ENCODE assay signal across 23 mouse cellular contexts in the genomic region with DNA sequence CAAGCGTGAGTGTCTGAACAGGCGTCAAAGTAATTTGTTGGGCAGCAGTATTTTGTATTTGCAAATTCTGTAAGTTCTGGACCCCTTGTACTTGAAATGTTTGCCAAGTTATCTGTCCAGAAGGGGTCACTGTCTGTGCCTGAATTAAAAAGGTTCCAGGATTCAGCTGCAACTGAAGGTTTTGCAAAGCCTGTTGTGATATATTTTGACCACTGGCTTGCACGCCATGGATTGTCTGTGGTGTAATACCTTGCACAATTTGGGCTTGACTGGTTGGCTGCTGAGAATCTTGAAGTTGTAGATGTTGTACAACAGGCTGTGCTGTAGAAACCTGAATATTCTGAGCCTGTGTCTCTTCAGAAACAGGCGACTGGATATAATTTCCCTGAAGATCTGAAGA. TPM values are rescaled to one million over a fixed set of nuclear protein-coding genes. Genes with fewer than 3 reads are reported as not detected.
DNase-seq lines count a peak whose midpoint lies in the region; ATAC-seq and TF ChIP-seq lines count a peak whose summit lies in the region.
"Had no signal": no experiment of that assay in that cellular context is flagged by ENCODE, and none has a peak within 500 bp of the region (broad histone marks: within the 10 kb centered on the region; RNA-seq: fewer than 3 reads in every experiment).

No protein-coding gene starts in this region.

- ATAC-seq in liver, postnatal 0 days: peak; percentile 72; the same call in 1 of the 2 replicates
- no peak for ATAC-seq in liver, embryonic 12.5 days
- ATAC-seq in erythroid progenitor cell, adult 5-6 weeks (replicated peaks; ENCODE audit: low FRiP score, poor library complexity, severe bottlenecking): 0 out of 2 replicates have a peak, but pooled peaks have one; percentile 19
- ATAC-seq in neutrophil, adult 5-6 weeks (ENCODE audit: extremely low read depth, insufficient number of reproducible peaks, low FRiP score, poor library complexity, severe bottlenecking): 0 out of 2 replicates have a peak, but pooled peaks have one; percentile 23
- ATAC-seq: intestine, embryonic 16.5 days; midbrain, embryonic 15.5 days had no signal

- no peak for TF ChIP-seq EP300 in liver, postnatal 0 days (IDR thresholded peaks at IDR 0.05; ENCODE audit: low read depth)

- TF ChIP-seq POLR2A in cerebellum, adult 2 months (IDR thresholded peaks at IDR 0.05; ENCODE audit: borderline replicate concordance, insufficient read depth, low read length): no peak

- no peak overlapping the region for H3K9ac ChIP-seq in liver, postnatal 0 days (replicated peaks)
- H3K9ac ChIP-seq in liver, embryonic 12.5 days: no peak overlapping the region
- H3K9ac ChIP-seq: heart, embryonic 12.5 days; liver, embryonic 13.5 days; midbrain, embryonic 15.5 days; neural tube, embryonic 12.5 days had no signal

- peak; percentile 52 for TF ChIP-seq CTCF in liver, postnatal 0 days (IDR thresholded peaks at IDR 0.05; ENCODE audit: low read depth)
- no peak for TF ChIP-seq CTCF in cerebellum, adult 2 months (IDR thresholded peaks at IDR 0.05; ENCODE audit: borderline replicate concordance, insufficient read depth, low read depth, low read length)

- peak; percentile 23 for DNase-seq in adrenal gland, postnatal 14 days
- no peak for DNase-seq in adrenal gland, postnatal 36 days
- DNase-seq in liver, postnatal 0 days: peak; percentile 47
- no peak for DNase-seq in ovary, postnatal 14 days (ENCODE audit: low spot score)
- no peak for DNase-seq in cerebellum, adult 2 months
- DNase-seq: adrenal gland, adult 2 months; gastrocnemius, postnatal 25 days; kidney, postnatal 14 days; layer of hippocampus, adult 9-11 months; liver, embryonic 13.5 days; thymus, postnatal 4 days had no signal

- H3K27me3 ChIP-seq in liver, postnatal 0 days (ENCODE audit: insufficient read depth, low read length): no peaks in the 10 kb centered on the region
- no peaks in the 10 kb centered on the region for H3K27me3 ChIP-seq in liver, embryonic 12.5 days (replicated peaks)
- no peaks in the 10 kb centered on the region for H3K27me3 ChIP-seq in cerebellum, adult 2 months (ENCODE audit: control insufficient read depth, insufficient read depth, low read length)
- H3K27me3 ChIP-seq: heart, embryonic 12.5 days; liver, embryonic 13.5 days; midbrain, embryonic 15.5 days; neural tube, embryonic 12.5 days had no signal

- no peak overlapping the region for H3K27ac ChIP-seq in liver, postnatal 0 days (ENCODE audit: low read depth)
- no peak overlapping the region for H3K27ac ChIP-seq in liver, embryonic 12.5 days
- H3K27ac ChIP-seq in cerebellum, adult 2 months (ENCODE audit: insufficient read depth, low read length): no peak overlapping the region
- H3K27ac ChIP-seq: hindbrain, embryonic 10.5 days; liver, embryonic 13.5 days; midbrain, embryonic 15.5 days; neural tube, embryonic 12.5 days had no signal

- 80% methylated on average over 4 of the region's 4 CpGs for WGBS in liver, postnatal 0 days (ENCODE audit: insufficient replicate concordance)
- 87% methylated on average over 4 of the region's 4 CpGs for WGBS in liver, embryonic 12.5 days (ENCODE audit: insufficient replicate concordance)
- WGBS in cerebellum, adult 2 months: 69% methylated on average over 4 of the region's 4 CpGs

- no peak overlapping the region; the same call in 1 of the 2 replicates for H3K4me2 ChIP-seq in liver, postnatal 0 days (ENCODE audit: low read depth, low read length)
- no peak overlapping the region for H3K4me2 ChIP-seq in liver, embryonic 12.5 days
- H3K4me2 ChIP-seq: heart, embryonic 12.5 days; liver, embryonic 13.5 days; midbrain, embryonic 15.5 days; neural tube, embryonic 12.5 days had no signal

- H3K4me1 ChIP-seq in liver, postnatal 0 days (ENCODE audit: insufficient read depth): peaks cover 13% of the 10 kb centered on the region
- H3K4me1 ChIP-seq in liver, embryonic 12.5 days: peaks cover 33% of the 10 kb centered on the region
- peaks cover 2% of the 10 kb centered on the region; the same call in 1 of the 2 replicates for H3K4me1 ChIP-seq in cerebellum, adult 2 months (ENCODE audit: control insufficient read depth, insufficient read depth, low read length)
- H3K4me1 ChIP-seq: neural tube, embryonic 12.5 days had no signal

- peaks cover 46% of the 10 kb centered on the region for H3K36me3 ChIP-seq in liver, postnatal 0 days (replicated peaks; ENCODE audit: insufficient read depth, low read length)
- peaks cover 71% of the 10 kb centered on the region for H3K36me3 ChIP-seq in liver, embryonic 12.5 days

- H3K9me3 ChIP-seq in liver, postnatal 0 days (ENCODE audit: low read length): no peaks in the 10 kb centered on the region
- no peaks in the 10 kb centered on the region for H3K9me3 ChIP-seq in liver, embryonic 12.5 days (replicated peaks)
- H3K9me3 ChIP-seq: heart, embryonic 12.5 days; hindbrain, embryonic 10.5 days; liver, embryonic 13.5 days; midbrain, embryonic 15.5 days; neural tube, embryonic 12.5 days had no signal

- no peak overlapping the region for H3K4me3 ChIP-seq in liver, postnatal 0 days (ENCODE audit: low read depth, low read length)
- no peak overlapping the region for H3K4me3 ChIP-seq in liver, embryonic 12.5 days
- no peak overlapping the region for H3K4me3 ChIP-seq in cerebellum, adult 2 months (replicated peaks; ENCODE audit: insufficient read depth, low read depth, low read length)
- H3K4me3 ChIP-seq: heart, embryonic 12.5 days; hindbrain, embryonic 10.5 days; liver, embryonic 13.5 days; midbrain, embryonic 15.5 days; neural tube, embryonic 12.5 days had no signal

RNA-seq across cellular contexts. Expression of a gene that starts 9.9 kb away (rescaled TPM):
- total RNA-seq in adrenal gland, postnatal 14 days (2021): 58.9 and 65.9 TPM in 2 replicates
- 10 to 100 TPM; 54.0 to 62.2 TPM for total RNA-seq in adrenal gland, postnatal 36 days (2021)
- polyA plus RNA-seq in liver, postnatal 0 days (2015; fragmentation: Nextera tagmentation; extraction: Ambion mirVana): 20.5 and 21.8 TPM in 2 replicates
- 45.2 and 47.6 TPM in 2 replicates for polyA plus RNA-seq in liver, embryonic 12.5 days (2016; fragmentation: Nextera tagmentation; extraction: Ambion mirVana)
- 188 and 216 TPM in 2 replicates for total RNA-seq in erythroid progenitor cell, adult 5-6 weeks (2015; ENCODE audit: low replicate concordance)
- total RNA-seq in erythroid progenitor cell, adult 5-6 weeks (2017; ENCODE audit: low replicate concordance): 249 and 271 TPM in 2 replicates
- total RNA-seq in neutrophil, adult 5-6 weeks (2017): 249 and 279 TPM in 2 replicates
- polyA plus RNA-seq in cerebellum, adult 2 months (2012; rRNA removed): 25.9 and 30.6 TPM in 2 replicates

RNA-seq across cellular contexts. Expression of a gene that starts 16.2 kb away (rescaled TPM):
- total RNA-seq in adrenal gland, postnatal 14 days (2021): not detected in 2 replicates
- total RNA-seq in adrenal gland, postnatal 36 days (2021): not detected
- polyA plus RNA-seq in liver, postnatal 0 days (2015; fragmentation: Nextera tagmentation; extraction: Ambion mirVana): not detected in 2 replicates
- not detected in 2 replicates for polyA plus RNA-seq in liver, embryonic 12.5 days (2016; fragmentation: Nextera tagmentation; extraction: Ambion mirVana)
- not detected in 2 replicates for total RNA-seq in erythroid progenitor cell, adult 5-6 weeks (2015; ENCODE audit: low replicate concordance)
- not detected in 2 replicates for total RNA-seq in erythroid progenitor cell, adult 5-6 weeks (2017; ENCODE audit: low replicate concordance)
- total RNA-seq in neutrophil, adult 5-6 weeks (2017): not detected in 2 replicates
- not detected in 2 replicates for polyA plus RNA-seq in cerebellum, adult 2 months (2012; rRNA removed)
- total RNA-seq: adrenal gland, adult 2 months; ES-E14; gastrocnemius, postnatal 25 days; left cerebral cortex, postnatal 14 days had no signal
- polyA plus RNA-seq: adrenal gland, adult 2 months; frontal cortex, adult 2 months; heart, embryonic 12.5 days; hindbrain, embryonic 10.5 days; intestine, embryonic 16.5 days; liver, embryonic 13.5 days; midbrain, embryonic 15.5 days; neural tube, embryonic 12.5 days; stomach, embryonic 16.5 days had no signal

Comparison
In these comparisons a context has a peak if more than half of its experiments do, and no peak if none do; other contexts are left out.
1. DNase-seq: peak in adrenal gland, postnatal 14 days (single experiment) and liver, postnatal 0 days (single experiment); none in adrenal gland, postnatal 36 days (0 of 2), ovary, postnatal 14 days (single experiment) and cerebellum, adult 2 months (0 of 2).